Mouse (Mus musculus) forebrain, embryonic 13.5 days (tissue): ENCODE data around the gene Wwtr1. TPM values are rescaled to one million over a fixed set of nuclear protein-coding genes. Genes with fewer than 3 reads are reported as not detected.

Source experiments
- ATAC-seq: fragments of 200-750 bp; cut with Nextera tagmentation; 2 replicates; pipeline ENCODE4 v1.8.0; 2017
- H3K27ac ChIP-seq: fragments of 300-500 bp; sonication (generic); 2 replicates; pipeline ENCODE4 v1.5.1; 2015; ENCODE audit warnings: inconsistent platforms, mild to moderate bottlenecking, moderate library complexity
- H3K27me3 ChIP-seq: fragments of 300-500 bp; sonication (generic); 2 replicates; pipeline ENCODE4 v1.6.1; 2015; ENCODE audit warnings: mild to moderate bottlenecking, inconsistent platforms
- H3K36me3 ChIP-seq: fragments of 300-500 bp; sonication (generic); 2 replicates; pipeline ENCODE4 v1.6.1; 2015; ENCODE audit warnings: mild to moderate bottlenecking, inconsistent platforms; ENCODE audit not compliant: poor library complexity, severe bottlenecking
- H3K4me1 ChIP-seq: fragments of 300-500 bp; sonication (generic); 2 replicates; pipeline ENCODE4 v1.6.1; 2015; ENCODE audit warnings: inconsistent platforms
- H3K4me2 ChIP-seq: fragments of 300-500 bp; sonication (generic); 2 replicates; pipeline ENCODE4 v1.6.1; 2015; ENCODE audit warnings: inconsistent platforms, mild to moderate bottlenecking, moderate library complexity
- H3K4me3 ChIP-seq: fragments of 300-500 bp; sonication (generic); 2 replicates; pipeline ENCODE4 v1.5.1; 2015; ENCODE audit warnings: mild to moderate bottlenecking, inconsistent platforms
- H3K9ac ChIP-seq: fragments of 300-500 bp; sonication (generic); 2 replicates; pipeline ENCODE4 v1.6.1; 2015; ENCODE audit warnings: mild to moderate bottlenecking, inconsistent platforms
- H3K9me3 ChIP-seq: fragments of 300-500 bp; sonication (generic); replicated peaks from 2 replicates; pipeline ENCODE4 v1.6.1; 2016; ENCODE audit warnings: inconsistent platforms
- WGBS: fragments of 180-500 bp; shearing (Covaris S2); methylation state at CpG from one replicate; pipeline ENCODE4 v1.1.7; 2015; 5-methylcytosine and 5-hydroxymethylcytosine counted together
- polyA plus RNA-seq: library from polyadenylated mRNA; unstranded; fragments of >200 nt; fragmentation: Nextera tagmentation; extraction: Ambion mirVana; gene quantifications from 2 replicates; pipeline ENCODE4 v1.2.1, GENCODE M21; 2015

Gene Wwtr1
- polyA plus RNA-seq, 1 experiment from 2014 or later, result 12.2 TPM

DNA sequence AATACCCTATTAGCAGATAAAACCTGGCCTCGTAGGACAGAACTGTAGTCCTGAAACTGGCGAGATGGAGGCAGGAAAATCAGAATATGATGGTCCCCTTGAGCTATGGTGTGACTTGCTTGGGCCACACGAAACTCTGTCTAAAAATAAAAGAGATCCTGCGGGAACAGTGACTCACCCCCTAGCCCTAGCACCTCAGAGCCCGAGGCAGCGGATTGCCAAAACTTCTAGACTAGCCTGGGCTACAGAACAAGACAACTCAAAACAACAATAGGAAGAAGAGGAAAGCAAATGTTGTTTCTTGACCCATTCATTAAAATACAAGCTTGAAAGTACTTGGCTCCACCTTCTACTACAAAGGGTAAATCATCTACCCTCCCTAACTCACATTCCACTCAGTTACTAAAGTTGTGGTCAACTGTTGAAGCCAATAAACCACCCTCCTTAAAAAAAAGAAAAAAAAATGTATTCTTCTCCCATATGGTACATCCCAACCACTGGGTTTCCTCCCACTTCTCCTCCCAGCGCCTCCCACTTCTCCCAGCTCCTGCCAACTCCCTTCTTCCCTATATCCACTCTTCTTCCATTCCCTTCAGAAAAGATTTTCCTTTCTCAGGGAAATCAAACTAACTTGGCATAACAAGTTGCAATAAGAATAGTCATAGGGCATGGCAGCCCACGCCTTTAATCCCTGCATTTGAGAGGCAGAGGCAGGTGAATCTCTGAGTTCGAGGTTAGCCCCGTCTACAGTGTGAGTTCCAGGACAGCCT, 4.9 kb upstream of the Wwtr1 start:
- Histone ChIP-seq H3K4me1 (peaks cover 7% of the 10 kb centered on the region), H3K4me2 (no peak overlapping the region), H3K27me3 (no peaks in the 10 kb centered on the region), H3K36me3 (no peaks in the 10 kb centered on the region), H3K4me3 (no peak overlapping the region), H3K9me3 (no peaks in the 10 kb centered on the region), H3K27ac (no peak overlapping the region), H3K9ac (no peak overlapping the region)
- 94% methylated on average over 10 of the region's 10 CpGs for WGBS
- no peak for ATAC-seq

DNA sequence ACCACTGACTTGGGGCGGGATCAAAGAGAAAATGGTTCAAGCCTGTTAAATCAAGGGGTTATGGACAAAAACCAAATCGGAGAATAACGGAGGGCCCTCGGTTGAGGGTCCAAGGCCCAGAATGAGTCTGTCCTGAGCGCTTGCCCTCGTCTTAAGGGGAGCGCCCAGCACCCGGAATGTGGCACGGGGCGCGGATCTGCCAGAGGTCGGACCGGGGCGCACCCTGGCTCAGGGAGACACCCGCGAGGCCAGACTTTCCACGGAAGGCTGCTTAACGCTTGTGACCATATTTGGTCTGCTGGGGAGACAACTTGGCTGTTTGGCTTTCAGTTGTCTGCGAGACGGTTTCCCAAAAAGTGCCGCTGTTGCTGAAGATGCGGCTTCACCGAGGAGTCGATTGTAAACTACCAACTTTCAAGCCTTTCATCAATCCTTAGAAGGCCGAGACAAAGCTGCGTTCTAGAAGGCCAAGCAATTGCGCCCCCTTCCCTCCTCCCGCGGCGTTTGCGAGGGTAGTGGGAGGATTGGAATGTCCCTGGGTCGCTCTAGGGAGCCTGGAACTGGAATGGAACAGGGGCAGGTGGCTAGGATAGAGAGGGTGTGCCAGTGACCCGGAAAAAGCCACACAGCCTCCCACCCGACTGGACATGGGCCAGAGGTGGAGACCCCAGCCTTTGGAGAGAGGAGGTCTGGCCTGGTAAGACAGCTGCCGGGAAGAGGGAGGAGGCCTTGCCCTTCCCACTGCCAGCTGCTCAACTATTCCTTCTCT, 530 bp upstream of the Wwtr1 start:
- Histone ChIP-seq H3K27ac (peak overlapping the region; percentile 77), H3K4me1 (peaks cover 34% of the 10 kb centered on the region), H3K4me3 (peak overlapping the region; percentile 75), H3K27me3 (no peaks in the 10 kb centered on the region), H3K9ac (peak overlapping the region; percentile 82), H3K4me2 (peak overlapping the region; percentile 91), H3K36me3 (no peaks in the 10 kb centered on the region), H3K9me3 (no peaks in the 10 kb centered on the region)
- under 1% methylated on average over 35 of the region's 35 CpGs for WGBS
- ATAC-seq, result peak; percentile 52

- peak overlapping the region; percentile 77 for H3K27ac ChIP-seq
- no peaks in the 10 kb centered on the region for H3K27me3 ChIP-seq
- WGBS, result under 1% methylated on average over 56 of the region's 59 CpGs
- peaks cover 34% of the 10 kb centered on the region for H3K4me1 ChIP-seq
- peak; percentile 73 for ATAC-seq
- peak overlapping the region; percentile 75 for H3K4me3 ChIP-seq
- H3K9me3 ChIP-seq, result no peaks in the 10 kb centered on the region
- peak overlapping the region; percentile 82 for H3K9ac ChIP-seq
- peak overlapping the region; percentile 91 for H3K4me2 ChIP-seq
- H3K36me3 ChIP-seq, result peaks cover 8% of the 10 kb centered on the region
Measured at GRCm38 (mm10) chr3:57574885-57575659, 638 bp downstream of the Wwtr1 start.

DNA sequence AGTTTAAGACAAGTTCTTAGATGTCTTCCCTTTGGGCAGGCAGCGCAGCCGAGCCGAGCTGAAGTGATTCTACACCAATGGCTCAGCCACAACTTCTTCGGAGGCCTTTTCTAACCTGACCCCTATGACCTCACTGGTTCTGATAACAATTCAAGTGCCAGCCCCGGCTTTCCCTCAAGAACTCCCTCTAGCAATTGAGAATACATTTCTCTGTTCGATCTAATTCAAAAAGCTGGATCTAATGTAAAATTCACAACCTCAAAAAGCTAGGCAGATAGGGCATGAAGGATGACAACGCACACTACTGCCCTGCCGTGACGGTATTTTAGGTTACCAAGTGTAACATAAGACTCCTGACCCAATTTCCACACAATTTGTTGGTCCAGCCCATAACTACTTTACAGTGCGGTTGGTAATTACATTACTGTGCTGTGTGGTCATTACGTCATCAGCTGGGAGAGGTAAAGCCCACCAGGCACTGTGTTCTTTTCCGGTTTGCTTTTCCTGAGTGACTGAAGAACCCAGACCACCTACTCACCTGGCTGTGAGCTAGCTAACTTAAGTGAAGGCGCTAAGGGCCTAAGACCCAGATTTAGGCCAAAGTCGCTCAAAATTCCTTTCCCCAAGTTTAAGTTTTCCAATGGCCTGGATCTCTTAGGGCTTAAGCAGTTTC, 1.7 kb downstream of the Wwtr1 start:
- ATAC-seq, result no peak
- H3K4me2 ChIP-seq, result peak overlapping the region; percentile 91
- no peaks in the 10 kb centered on the region; the same call in 1 of the 2 replicates for H3K9me3 ChIP-seq
- no peak overlapping the region for H3K27ac ChIP-seq
- no peaks in the 10 kb centered on the region for H3K27me3 ChIP-seq
- peak overlapping the region; percentile 82 for H3K9ac ChIP-seq
- H3K4me3 ChIP-seq, result peak overlapping the region; percentile 75
- H3K36me3 ChIP-seq, result peaks cover 18% of the 10 kb centered on the region
- peaks cover 34% of the 10 kb centered on the region for H3K4me1 ChIP-seq
- whole genome bisulfite sequencing, result 50% methylated on average over 14 of the region's 14 CpGs

DNA sequence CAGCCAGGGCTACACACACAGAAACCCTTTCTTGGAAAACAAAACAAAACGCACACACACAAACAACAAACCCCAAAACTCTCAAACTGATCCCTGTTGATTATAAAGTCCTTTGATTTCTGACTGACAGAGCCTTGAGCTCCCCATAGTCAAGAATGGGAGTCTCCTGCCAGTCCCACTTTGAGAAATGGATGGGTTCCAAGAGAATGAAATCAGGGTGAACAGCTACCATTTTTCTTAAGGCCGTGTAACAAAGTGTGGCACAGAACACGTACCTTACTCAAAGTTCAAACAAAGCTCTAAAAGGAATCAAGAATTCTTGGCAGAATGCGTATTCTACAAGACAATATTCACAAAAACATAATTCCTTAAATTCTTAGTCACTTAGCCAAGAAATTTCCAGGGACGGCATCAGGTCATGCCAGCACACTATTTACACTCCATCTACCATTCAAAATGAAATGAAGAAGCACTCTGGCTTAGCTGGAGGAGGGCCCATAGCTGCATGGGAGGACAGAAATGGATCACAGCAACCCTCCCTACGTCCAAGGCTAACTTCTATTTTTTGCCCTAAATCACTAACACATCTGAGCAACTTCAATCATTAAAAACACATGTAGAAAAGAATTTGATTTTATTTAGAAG, 3.3 kb downstream of the Wwtr1 start:
- Histone ChIP-seq H3K4me3 (0 out of 2 replicates have a peak overlapping the region, but pooled peaks have one; percentile 2), H3K9ac (0 out of 2 replicates have a peak overlapping the region, but pooled peaks have one; percentile 10), H3K27me3 (no peaks in the 10 kb centered on the region), H3K4me1 (peaks cover 34% of the 10 kb centered on the region), H3K9me3 (no peaks in the 10 kb centered on the region; the same call in 1 of the 2 replicates), H3K4me2 (peak overlapping the region; percentile 91), H3K36me3 (peaks cover 18% of the 10 kb centered on the region), H3K27ac (no peak overlapping the region)
- 74% methylated on average over 6 of the region's 6 CpGs for WGBS
- no peak for ATAC-seq

DNA sequence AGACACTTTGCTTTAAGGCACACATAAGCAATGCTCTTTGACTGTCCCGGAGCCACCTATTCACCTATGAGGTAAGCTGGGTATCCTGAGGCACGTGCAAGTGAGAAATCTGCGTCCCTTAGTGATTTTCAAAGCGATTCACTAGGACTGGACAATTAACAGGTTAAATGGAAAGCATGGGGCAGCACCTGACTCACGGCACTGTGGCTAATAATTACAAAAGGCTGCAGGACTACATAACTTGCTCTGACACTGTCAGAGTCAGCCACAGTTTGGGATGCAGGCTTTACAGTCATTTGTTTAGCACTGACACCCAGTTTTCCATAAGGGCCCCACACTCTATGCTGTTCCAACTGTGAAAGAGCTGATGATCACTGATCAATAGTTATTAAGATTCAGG, 9.1 kb downstream of the Wwtr1 start:
- Histone ChIP-seq H3K36me3 (peaks cover 18% of the 10 kb centered on the region), H3K9me3 (no peaks in the 10 kb centered on the region; the same call in 1 of the 2 replicates), H3K27me3 (no peaks in the 10 kb centered on the region), H3K9ac (no peak overlapping the region), H3K4me1 (0 out of 2 replicates have a peak, but pooled peaks cover 5% of the 10 kb centered on the region), H3K4me2 (no peak overlapping the region), H3K4me3 (no peak overlapping the region), H3K27ac (no peak overlapping the region)
- WGBS, result 86% methylated on average over 5 of the region's 5 CpGs
- no peak for ATAC-seq

- Histone ChIP-seq H3K4me2 (no peak overlapping the region), H3K27me3 (no peaks in the 10 kb centered on the region), H3K27ac (no peak overlapping the region), H3K4me3 (no peak overlapping the region), H3K9me3 (no peaks in the 10 kb centered on the region), H3K4me1 (0 out of 2 replicates have a peak, but pooled peaks cover 4% of the 10 kb centered on the region), H3K9ac (no peak overlapping the region), H3K36me3 (peaks cover 12% of the 10 kb centered on the region)
- WGBS, result 92% methylated on average over 5 of the region's 5 CpGs
- no peak for ATAC-seq
Measured at GRCm38 (mm10) chr3:57563627-57564026, 12.1 kb downstream of the Wwtr1 start.

- H3K27me3 ChIP-seq, result no peaks in the 10 kb centered on the region
- H3K27ac ChIP-seq, result no peak overlapping the region
- no peak overlapping the region for H3K9ac ChIP-seq
- 63% methylated on average over 6 of the region's 6 CpGs for WGBS
- no peaks in the 10 kb centered on the region for H3K9me3 ChIP-seq
- 0 out of 2 replicates have a peak, but pooled peaks cover 4% of the 10 kb centered on the region for H3K4me1 ChIP-seq
- no peak overlapping the region for H3K4me3 ChIP-seq
- 0 out of 2 replicates have a peak, but pooled peaks have one; percentile 30 for ATAC-seq
- H3K36me3 ChIP-seq, result peaks cover 13% of the 10 kb centered on the region
- no peak overlapping the region for H3K4me2 ChIP-seq
Measured at GRCm38 (mm10) chr3:57562996-57563506, 12.7 kb downstream of the Wwtr1 start.

DNA sequence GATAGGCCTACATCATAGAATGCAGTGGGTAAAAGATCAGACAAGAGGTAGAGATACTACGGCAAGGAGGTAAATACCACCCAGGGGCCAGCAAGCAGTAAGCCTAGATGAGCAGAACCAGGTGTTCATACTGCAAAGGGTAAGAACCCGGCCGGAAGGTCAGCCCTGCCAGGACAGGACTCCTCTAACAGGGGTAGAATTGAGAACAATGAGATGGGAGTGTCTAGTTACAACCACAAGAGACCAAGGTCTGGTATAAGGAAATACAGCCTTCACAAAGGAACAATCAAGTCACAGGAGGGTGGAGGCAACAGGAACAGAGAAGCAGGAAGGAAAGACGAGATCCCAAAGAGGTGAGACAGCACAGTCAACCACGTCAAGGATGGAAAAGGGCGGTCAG, 16.9 kb downstream of the Wwtr1 start:
- Histone ChIP-seq H3K27ac (no peak overlapping the region), H3K9ac (no peak overlapping the region), H3K4me3 (no peak overlapping the region), H3K36me3 (peaks cover 13% of the 10 kb centered on the region), H3K4me1 (0 out of 2 replicates have a peak, but pooled peaks cover 4% of the 10 kb centered on the region), H3K27me3 (no peaks in the 10 kb centered on the region), H3K4me2 (no peak overlapping the region), H3K9me3 (no peaks in the 10 kb centered on the region)
- WGBS, result 92% methylated on average over 6 of the region's 6 CpGs
- ATAC-seq, result no peak

- no peak overlapping the region for H3K9ac ChIP-seq
- no peak overlapping the region for H3K4me2 ChIP-seq
- no peak for ATAC-seq
- H3K27me3 ChIP-seq, result no peaks in the 10 kb centered on the region
- peaks cover 13% of the 10 kb centered on the region for H3K36me3 ChIP-seq
- WGBS, result 95% methylated on average over 4 of the region's 4 CpGs
- no peak overlapping the region for H3K4me3 ChIP-seq
- no peaks in the 10 kb centered on the region for H3K9me3 ChIP-seq
- H3K4me1 ChIP-seq, result no peaks in the 10 kb centered on the region
- no peak overlapping the region for H3K27ac ChIP-seq
Measured at GRCm38 (mm10) chr3:57557408-57557807, 18.3 kb downstream of the Wwtr1 start.

DNA sequence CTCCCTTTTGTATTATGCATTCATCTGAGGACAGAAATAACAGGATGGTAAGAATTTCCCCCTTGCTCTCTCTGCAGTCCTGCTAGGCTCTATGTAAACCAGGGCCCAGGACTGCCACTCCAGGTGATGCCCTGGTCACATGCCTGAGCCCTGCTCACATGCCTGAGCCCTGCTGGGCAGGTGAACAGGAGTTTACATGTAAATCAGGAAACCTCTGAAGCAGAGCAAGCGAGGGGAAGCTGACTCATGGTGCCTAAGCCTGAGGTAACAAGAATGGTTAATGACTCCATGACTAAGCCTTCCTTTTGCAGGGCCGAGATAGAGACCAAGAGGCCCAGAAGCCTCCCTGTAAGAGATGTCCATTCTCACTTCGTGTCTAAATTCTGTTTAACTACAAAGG, 20.1 kb downstream of the Wwtr1 start:
- 70% methylated on average over 3 of the region's 3 CpGs for WGBS
- H3K4me2 ChIP-seq, result no peak overlapping the region
- no peak for ATAC-seq
- H3K9me3 ChIP-seq, result no peaks in the 10 kb centered on the region
- no peaks in the 10 kb centered on the region for H3K4me1 ChIP-seq
- H3K9ac ChIP-seq, result no peak overlapping the region
- no peaks in the 10 kb centered on the region for H3K27me3 ChIP-seq
- no peak overlapping the region for H3K27ac ChIP-seq
- H3K4me3 ChIP-seq, result no peak overlapping the region
- 0 out of 2 replicates have a peak, but pooled peaks cover 8% of the 10 kb centered on the region for H3K36me3 ChIP-seq
